ENCODE assay signal across 8 mouse cellular contexts in genomic region chr1:133131936-133132335, GRCm38 (mm10). TPM values are rescaled to one million over a fixed set of nuclear protein-coding genes. Genes with fewer than 3 reads are reported as not detected.
A peak's percentile ranks its signal among the peaks of the same experiment; 100 is the strongest.
DNase-seq lines count a peak whose midpoint lies in the region; ATAC-seq and TF ChIP-seq lines count a peak whose summit lies in the region.

No protein-coding gene starts in this region.

- peak overlapping the region; percentile 79 for H3K27ac ChIP-seq in MEL (ENCODE audit: control insufficient read depth, low read depth, low read length)
- peak overlapping the region; percentile 93 for H3K27ac ChIP-seq in forebrain, embryonic 11.5 days (ENCODE audit: low read depth, low read length)
- peak overlapping the region; percentile 97 for H3K27ac ChIP-seq in kidney, adult 2 months (ENCODE audit: insufficient read depth, low read depth, low read length)

- under 1% methylated on average over 11 of the region's 11 CpGs for WGBS in forebrain, embryonic 11.5 days
- under 1% methylated on average over 11 of the region's 11 CpGs for WGBS in kidney, adult 2 months

- TF ChIP-seq POLR2A in MEL (IDR thresholded peaks at IDR 0.05; ENCODE audit: control insufficient read depth in 1 of 2, insufficient read depth in 1 of 2, low read depth in 1 of 2, low read length in 2 of 2, poor library complexity in 1 of 2), result no peak
- no peak for TF ChIP-seq POLR2A in kidney, adult 2 months (IDR thresholded peaks at IDR 0.05; ENCODE audit: low read depth, low read length)

- peaks cover 13 to 19% of the 10 kb centered on the region in 2 experiments for H3K36me3 ChIP-seq in MEL (ENCODE audit: control insufficient read depth in 1 of 2, insufficient read depth in 2 of 2, low read length in 2 of 2)
- no peaks in the 10 kb centered on the region; the same call in 1 of the 2 replicates for H3K36me3 ChIP-seq in forebrain, embryonic 11.5 days (ENCODE audit: control insufficient read depth, insufficient read depth, low read length)
- H3K36me3 ChIP-seq in kidney, adult 2 months (ENCODE audit: control insufficient read depth, insufficient read depth, low read length), result no peaks in the 10 kb centered on the region; the same call in 1 of the 2 replicates

- H3K4me1 ChIP-seq in MEL (ENCODE audit: control insufficient read depth in 1 of 2, insufficient read depth in 2 of 2, low read length in 2 of 2), result peaks cover under 1 to 10% of the 10 kb centered on the region in 2 experiments; a peak in 3 of 4 replicates
- H3K4me1 ChIP-seq in forebrain, embryonic 11.5 days (replicated peaks; ENCODE audit: control insufficient read depth, insufficient read depth, low read length), result peaks cover 27% of the 10 kb centered on the region
- peaks cover 10% of the 10 kb centered on the region; the same call in 1 of the 2 replicates for H3K4me1 ChIP-seq in kidney, adult 2 months (ENCODE audit: control insufficient read depth, insufficient read depth, low read length)

- no peak for TF ChIP-seq CTCF in MEL (IDR thresholded peaks at IDR 0.05 in 2 of 3, conservative IDR thresholded peaks at IDR 0.05 in 1 of 3; ENCODE audit: control insufficient read depth in 1 of 3, insufficient read depth in 1 of 3, low read depth in 2 of 3, low read length in 3 of 3, poor library complexity in 1 of 3, severe bottlenecking in 1 of 3)
- no peak for TF ChIP-seq CTCF in kidney, adult 2 months (conservative IDR thresholded peaks at IDR 0.05; ENCODE audit: insufficient read depth, insufficient read length, low read depth, low read length)

- H3K4me3 ChIP-seq in MEL (ENCODE audit: control insufficient read depth in 1 of 2, insufficient read depth in 1 of 2, low read depth in 2 of 2, low read length in 2 of 2), result peak overlapping the region; percentile 84 to 94
- peak overlapping the region; percentile 96 for H3K4me3 ChIP-seq in forebrain, embryonic 11.5 days (ENCODE audit: low read depth, low read length)
- peak overlapping the region; percentile 87 for H3K4me3 ChIP-seq in kidney, adult 2 months (ENCODE audit: insufficient read depth, low read depth, low read length)

- intact Hi-C loops in gastrocnemius, postnatal 14 days (cut with DNase I; ENCODE audit: low total_unique reads), result no loop called here

- no peak for TF ChIP-seq EP300 in MEL (IDR thresholded peaks at IDR 0.05; ENCODE audit: low read depth in 1 of 2, low read length in 2 of 2)

- peaks cover 60% of the 10 kb centered on the region for H3K79me2 ChIP-seq in MEL (ENCODE audit: control insufficient read depth, insufficient read depth, low read length, poor library complexity)

- no peak for ATAC-seq in forebrain, embryonic 11.5 days (replicated peaks; ENCODE audit: low FRiP score)
- ATAC-seq in granulocyte monocyte progenitor cell, adult 5-6 weeks (replicated peaks; ENCODE audit: poor library complexity, severe bottlenecking), result no peak

- no peak for TF ChIP-seq RAD21 in MEL (IDR thresholded peaks at IDR 0.05; ENCODE audit: low read depth, low read length)

- H3K27me3 ChIP-seq in MEL (ENCODE audit: control insufficient read depth in 1 of 2, insufficient read depth in 2 of 2, low read length in 2 of 2), result no peaks in the 10 kb centered on the region
- H3K27me3 ChIP-seq in forebrain, embryonic 11.5 days (ENCODE audit: control insufficient read depth, insufficient read depth, low read length), result no peaks in the 10 kb centered on the region
- no peaks in the 10 kb centered on the region for H3K27me3 ChIP-seq in kidney, adult 2 months (replicated peaks; ENCODE audit: control insufficient read depth, insufficient read depth, low read length)

- no peaks in the 10 kb centered on the region for H3K9me3 ChIP-seq in MEL (replicated peaks; ENCODE audit: insufficient read depth, low read length)
- no peaks in the 10 kb centered on the region for H3K9me3 ChIP-seq in forebrain, embryonic 11.5 days (ENCODE audit: control insufficient read depth, low read length)

- H3K4me2 ChIP-seq in forebrain, embryonic 11.5 days (ENCODE audit: low read depth, low read length, severe bottlenecking), result peak overlapping the region; percentile 99

- H3K9ac ChIP-seq in MEL (ENCODE audit: control insufficient read depth, low read depth, low read length, poor library complexity, severe bottlenecking), result peak overlapping the region; percentile 97
- peak overlapping the region; percentile 98 for H3K9ac ChIP-seq in forebrain, embryonic 11.5 days (ENCODE audit: low read length)

- DNase-seq in gastrocnemius, postnatal 14 days, result peak; percentile 23
- no peak for DNase-seq in gastrocnemius, adult 8-10 months (ENCODE audit: low spot score in 2 of 2)
- peak; percentile 53 for DNase-seq in MEL (ENCODE audit: low read depth, low spot score)
- no peak for DNase-seq in forebrain, embryonic 11.5 days (ENCODE audit: low spot score)
- DNase-seq in kidney, adult 2 months, result peak; percentile 43
- DNase-seq in lung, postnatal 36 days, result peak; percentile 24
- no peak for DNase-seq in frontal cortex, postnatal 14 days (ENCODE audit: low spot score in 2 of 2)

TF ChIP-seq in MEL, 35 proteins besides CTCF, POLR2A, EP300 and RAD21:
- no peak for TF ChIP-seq HCFC1 (IDR thresholded peaks at IDR 0.05; ENCODE audit: low read depth, low read length)
- TF ChIP-seq CHD1 (IDR thresholded peaks at IDR 0.05; ENCODE audit: low read depth, low read length), result peak; percentile 95
- no peak for TF ChIP-seq USF2 (IDR thresholded peaks at IDR 0.05; ENCODE audit: borderline replicate concordance in 1 of 2, insufficient read depth in 1 of 2, low read depth in 1 of 2, low read length in 2 of 2)

RNA-seq across cellular contexts. Expression of gene Ppp1r15b, which starts 1.0 kb away (rescaled TPM):
- total RNA-seq in gastrocnemius, postnatal 14 days (2021), result 10 to 100 TPM; 22.1 to 24.6 TPM
- 10 to 100 TPM; 14.8 to 18.2 (median 16.3) TPM for total RNA-seq in gastrocnemius, adult 8-10 months (2022)
- total RNA-seq in MEL (2012; rRNA removed), result 53.1 and 60.9 TPM in 2 replicates
- polyA plus RNA-seq in MEL (2012; ENCODE audit: insufficient read depth in 1 of 2, insufficient read length in 2 of 2, low read depth in 1 of 2, low replicate concordance in 2 of 2, missing spikeins in 1 of 2), result 10 to 100 TPM in 1 of 2 experiments, not detected in 1; 56.3 TPM
- 62.8 and 69.7 TPM in 2 replicates for polyA plus RNA-seq in forebrain, embryonic 11.5 days (2014; fragmentation: Nextera tagmentation; extraction: Ambion mirVana)
- 22.2 and 23.9 TPM in 2 replicates for polyA plus RNA-seq in kidney, adult 2 months (2012; rRNA removed)
- 52.3 and 53.9 TPM in 2 replicates for total RNA-seq in granulocyte monocyte progenitor cell, adult 5-6 weeks (2014; fragmentation: Nextera tagmentation)
- total RNA-seq in granulocyte monocyte progenitor cell, adult 5-6 weeks (2017), result 75.7 and 78.5 TPM in 2 replicates

RNA-seq across cellular contexts. Expression of gene Plekha6, which starts 32.1 kb away (rescaled TPM):
- 10 to 100 TPM; 14.5 to 15.5 TPM for total RNA-seq in gastrocnemius, postnatal 14 days (2021)
- 10 to 100 TPM in 3 of 4 experiments, 1 to 10 TPM in 1; 6.6 to 15.1 (median 11.8) TPM for total RNA-seq in gastrocnemius, adult 8-10 months (2022)
- total RNA-seq in MEL (2012; rRNA removed), result 11.8 and 14.5 TPM in 2 replicates
- polyA plus RNA-seq in MEL (2012; ENCODE audit: insufficient read depth in 1 of 2, insufficient read length in 2 of 2, low read depth in 1 of 2, low replicate concordance in 2 of 2, missing spikeins in 1 of 2), result 10 to 100 TPM in 1 of 2 experiments, not detected in 1; 28.5 TPM
- 16.2 and 18.8 TPM in 2 replicates for polyA plus RNA-seq in forebrain, embryonic 11.5 days (2014; fragmentation: Nextera tagmentation; extraction: Ambion mirVana)
- 91.4 and 98.1 TPM in 2 replicates for polyA plus RNA-seq in kidney, adult 2 months (2012; rRNA removed)
- total RNA-seq in granulocyte monocyte progenitor cell, adult 5-6 weeks (2014; fragmentation: Nextera tagmentation), result 0.32 and 1.7 TPM in 2 replicates
- total RNA-seq in granulocyte monocyte progenitor cell, adult 5-6 weeks (2017), result 0.65 TPM in 1 of 2 replicates, not detected in the other

Comparison
In these comparisons a context has a peak if more than half of its experiments do, and no peak if none do; other contexts are left out.
1. DNase-seq: peak in gastrocnemius, postnatal 14 days (single experiment), MEL (single experiment), kidney, adult 2 months (single experiment) and lung, postnatal 36 days (single experiment); none in gastrocnemius, adult 8-10 months (0 of 2), forebrain, embryonic 11.5 days (single experiment) and frontal cortex, postnatal 14 days (0 of 2).
2. Peak in every context shown above with its lines, with median percentiles within 50 percentile points of each other: H3K27ac ChIP-seq and H3K4me3 ChIP-seq.